Mouse (Mus musculus): ENCODE measurements around the gene Naa40.

GRCm38 (mm10) chr19:7224253-7224652, 16.7 kb downstream of the Naa40 start:
- TF ChIP-seq CTCF (IDR thresholded peaks at IDR 0.05; ENCODE audit: borderline replicate concordance, insufficient read depth, low read depth, low read length) = no peak
- TF ChIP-seq POLR2A (IDR thresholded peaks at IDR 0.05; ENCODE audit: borderline replicate concordance, insufficient read depth, low read length) = no peak
